Mouse (Mus musculus) heart, adult 2 months (tissue): ENCODE measurements around the gene Derl2.

Source experiments
- CTCF ChIP-seq: fragments of 200-600 bp; IDR thresholded peaks from 2 replicates; pipeline ENCODE4 v1.8.1; 2022; ENCODE audit warnings: antibody characterized with exemption, mild to moderate bottlenecking, moderate library complexity
- EP300 ChIP-seq: fragments of 200-500 bp; IDR thresholded peaks from 2 replicates; pipeline ENCODE4 v1.6.1; 2011; ENCODE audit warnings: low read depth, low read length, control low read depth; ENCODE audit not compliant: insufficient read depth

- TF ChIP-seq EP300 (no peak), CTCF (no peak)
These were observed 37.6 kb downstream of the Derl2 start for GRCm38 (mm10) chr11:70982030-70982429.
